Mouse (Mus musculus) cerebellum, postnatal 4 days (tissue): Measurements from ENCODE around the gene Ak1.

Experiments used
- DNase-seq, 2 experiments: peaks; one replicate each; pipeline ENCODE4 v3.0.0; 2022; ENCODE audit warnings: low spot score in 2 of 2, mixed read lengths in 1 of 2

The Ak1 gene

GRCm38 (mm10) chr2:32627266-32628043, 5.9 kb downstream of the Ak1 start:
- DNase-seq, result no peak

GRCm38 (mm10) chr2:32628044-32628550, 6.5 kb downstream of the Ak1 start:
- DNase-seq, result no peak

- DNase-seq, result peak in 1 of 2 experiments; percentile 85
Measured at GRCm38 (mm10) chr2:32628729-32629128, 7.2 kb downstream of the Ak1 start.

- peak in 1 of 2 experiments; percentile 70 for DNase-seq
Measured at GRCm38 (mm10) chr2:32629276-32629976, 7.9 kb downstream of the Ak1 start.

GRCm38 (mm10) chr2:32630036-32630435, 8.5 kb downstream of the Ak1 start:
- no peak for DNase-seq

GRCm38 (mm10) chr2:32631046-32631445, 9.5 kb downstream of the Ak1 start:
- no peak for DNase-seq

GRCm38 (mm10) chr2:32631737-32632394, 10.3 kb downstream of the Ak1 start:
- DNase-seq, result peak; percentile 66 to 82

GRCm38 (mm10) chr2:32633660-32634059, 12.1 kb downstream of the Ak1 start:
- DNase-seq, result no peak

- DNase-seq, result no peak
Measured at GRCm38 (mm10) chr2:32634277-32635105, 12.9 kb downstream of the Ak1 start.

- DNase-seq, result no peak
Measured at GRCm38 (mm10) chr2:32636617-32637016, 15.1 kb downstream of the Ak1 start.

GRCm38 (mm10) chr2:32637778-32638281, 16.3 kb downstream of the Ak1 start:
- DNase-seq, result no peak

- no peak for DNase-seq
Measured at GRCm38 (mm10) chr2:32639632-32640031, 18.1 kb downstream of the Ak1 start.

GRCm38 (mm10) chr2:32640550-32641051, 19.0 kb downstream of the Ak1 start:
- no peak for DNase-seq

- DNase-seq, result no peak
Measured at GRCm38 (mm10) chr2:32641810-32642209, 20.3 kb downstream of the Ak1 start.

- DNase-seq, result no peak
Measured at GRCm38 (mm10) chr2:32642813-32643212, 21.3 kb downstream of the Ak1 start.

- DNase-seq, result no peak
Measured at GRCm38 (mm10) chr2:32644083-32644482, 22.5 kb downstream of the Ak1 start.

- DNase-seq, result no peak
Measured at GRCm38 (mm10) chr2:32644799-32645475, 23.4 kb downstream of the Ak1 start.

GRCm38 (mm10) chr2:32645647-32646046, 24.1 kb downstream of the Ak1 start:
- no peak for DNase-seq

- DNase-seq, result no peak
Measured at GRCm38 (mm10) chr2:32646379-32647056, 25.0 kb downstream of the Ak1 start, which contains the start of gene Eng. Gene Eng (plus strand): TSS chr2:32646595.

- no peak for DNase-seq
Measured at GRCm38 (mm10) chr2:32647366-32647765, 25.8 kb downstream of the Ak1 start.
